Mouse (Mus musculus): ENCODE data around the gene Tapbp. TPM values are rescaled to one million over a fixed set of nuclear protein-coding genes. Genes with fewer than 3 reads are reported as not detected.
"Not testable (repeated sequence)": the region's sequence is repeated elsewhere in the genome, so short reads cannot be mapped to it uniquely, and the experiment has no call there.

Tapbp gene
- polyA plus RNA-seq, 1 experiment from 2014 or later: 29.2 TPM

- Histone ChIP-seq H3K4me2 (ENCODE audit: low read length) (no peak overlapping the region), H3K9ac (ENCODE audit: low read depth, low read length) (no peak overlapping the region), H3K9me3 (ENCODE audit: control insufficient read depth, low read length) (no peaks in the 10 kb centered on the region), H3K4me1 (ENCODE audit: control insufficient read depth, insufficient read depth, low read depth, low read length) (peaks cover 35% of the 10 kb centered on the region), H3K27me3 (replicated peaks; ENCODE audit: control insufficient read depth, insufficient read depth, low read length) (no peaks in the 10 kb centered on the region), H3K4me3 (ENCODE audit: low read length) (no peak overlapping the region), H3K36me3 (ENCODE audit: control insufficient read depth, insufficient read depth, low read length) (peaks cover 19% of the 10 kb centered on the region), H3K27ac (ENCODE audit: low read depth, low read length) (no peak overlapping the region)
- 90% methylated on average over 22 of the region's 22 CpGs for WGBS
- no peak for ATAC-seq
Measured at GRCm38 (mm10) chr17:33948090-33948904, 32.6 kb downstream of the Tapbp start.

GRCm38 (mm10) chr17:33948905-33949537 lies 33.3 kb downstream of the Tapbp start:
- WGBS: 92% methylated on average over 19 of the region's 19 CpGs

DNA sequence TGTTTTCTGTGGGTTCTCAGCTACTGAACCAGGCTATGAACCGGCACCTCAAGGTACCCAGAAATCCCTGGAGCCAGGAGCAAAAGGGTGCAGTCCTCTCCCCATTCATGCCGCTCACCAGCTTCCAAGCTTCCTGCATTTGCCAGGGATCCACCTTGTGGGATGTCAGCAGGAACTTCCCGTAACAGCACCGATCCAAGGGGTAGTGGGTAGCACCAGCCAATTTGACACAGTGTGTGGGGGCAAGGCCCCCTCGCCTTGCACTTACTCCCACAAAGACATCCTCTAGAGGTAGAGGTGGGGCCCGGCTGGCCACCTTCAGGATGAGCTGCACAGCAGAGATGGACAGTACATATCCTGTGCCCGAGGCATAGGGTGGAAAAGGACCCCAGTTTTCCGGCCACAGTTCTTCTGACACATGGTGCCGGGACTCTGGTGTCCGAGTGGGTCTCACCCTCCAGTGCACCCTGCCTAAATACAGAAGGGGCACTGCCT lies 34.5 kb downstream of the Tapbp start:
- ATAC-seq: no peak
- Histone ChIP-seq H3K36me3 (ENCODE audit: control insufficient read depth, insufficient read depth, low read length) (peaks cover 18% of the 10 kb centered on the region), H3K4me3 (ENCODE audit: low read length) (peak overlapping the region; percentile 58), H3K9me3 (ENCODE audit: control insufficient read depth, low read length) (no peaks in the 10 kb centered on the region), H3K4me2 (ENCODE audit: low read length) (peak overlapping the region; percentile 93), H3K9ac (ENCODE audit: low read depth, low read length) (peak overlapping the region; percentile 73), H3K27me3 (replicated peaks; ENCODE audit: control insufficient read depth, insufficient read depth, low read length) (no peaks in the 10 kb centered on the region), H3K4me1 (ENCODE audit: control insufficient read depth, insufficient read depth, low read depth, low read length) (peaks cover 50% of the 10 kb centered on the region), H3K27ac (ENCODE audit: low read depth, low read length) (no peak overlapping the region)
- 66% methylated on average over 10 of the region's 10 CpGs for whole genome bisulfite sequencing

More at GRCm38 (mm10) chr17:33948905-33949537, 33.3 kb downstream of the Tapbp start:
- peaks cover 18% of the 10 kb centered on the region for H3K36me3 ChIP-seq (ENCODE audit: control insufficient read depth, insufficient read depth, low read length)
- no peak overlapping the region for H3K4me2 ChIP-seq (ENCODE audit: low read length)
- H3K9ac ChIP-seq (ENCODE audit: low read depth, low read length): no peak overlapping the region
- H3K27ac ChIP-seq (ENCODE audit: low read depth, low read length): no peak overlapping the region
- ATAC-seq: no peak
- no peaks in the 10 kb centered on the region for H3K27me3 ChIP-seq (replicated peaks; ENCODE audit: control insufficient read depth, insufficient read depth, low read length)
- H3K4me1 ChIP-seq (ENCODE audit: control insufficient read depth, insufficient read depth, low read depth, low read length): peaks cover 43% of the 10 kb centered on the region
- H3K9me3 ChIP-seq (ENCODE audit: control insufficient read depth, low read length): no peaks in the 10 kb centered on the region
- H3K4me3 ChIP-seq (ENCODE audit: low read length): no peak overlapping the region

DNA sequence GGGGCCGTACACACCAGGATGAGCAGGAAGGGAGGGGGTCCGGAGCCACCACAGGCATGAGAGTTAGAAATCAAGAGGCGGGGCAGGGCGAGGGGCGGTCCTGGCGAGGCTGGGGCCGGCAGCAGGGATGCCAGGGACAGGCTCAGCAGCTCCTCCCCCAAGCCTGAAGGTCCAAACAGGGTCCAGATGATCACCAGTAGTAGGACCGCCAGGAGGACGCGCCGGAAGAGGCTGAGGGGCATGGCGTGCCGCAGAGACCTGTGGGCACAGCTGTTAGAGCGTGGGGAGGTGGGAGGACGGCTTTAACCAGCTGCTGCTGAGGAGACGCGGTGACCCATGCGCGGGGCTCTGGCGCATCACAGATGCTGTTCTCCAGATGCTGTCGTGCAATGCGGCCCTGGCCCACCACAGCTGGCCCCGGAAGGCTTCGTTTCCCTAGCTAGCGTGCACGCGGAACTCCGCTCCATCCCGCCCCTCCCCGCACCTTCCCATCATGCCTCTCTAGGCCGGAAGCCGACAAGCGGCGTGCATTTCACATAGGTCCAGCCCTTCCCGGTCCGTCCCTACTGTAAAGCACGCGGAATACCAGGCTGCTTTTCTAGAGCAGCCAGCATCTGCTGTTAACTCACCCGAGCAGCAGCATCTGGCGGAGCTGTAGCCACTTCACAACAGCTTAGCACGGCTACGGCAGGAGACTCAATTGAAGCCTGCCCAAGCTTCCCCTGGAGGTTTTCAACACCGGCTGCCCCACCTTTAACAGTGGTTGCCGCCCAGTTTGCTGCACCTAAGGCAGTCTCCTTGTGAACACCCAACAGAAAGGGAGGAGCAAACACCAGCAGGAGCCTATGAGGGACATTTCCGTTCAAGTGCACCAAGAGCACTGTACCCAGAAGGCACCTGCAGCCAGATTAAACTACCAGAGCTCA lies 35.6 kb downstream of the Tapbp start, which contains the start of gene B3galt4:
Gene B3galt4 (minus strand): TSS at position 468 of the 926 bp plus-strand sequence.
- Histone ChIP-seq H3K27me3 (replicated peaks; ENCODE audit: control insufficient read depth, insufficient read depth, low read length) (no peaks in the 10 kb centered on the region), H3K36me3 (ENCODE audit: control insufficient read depth, insufficient read depth, low read length) (peaks cover 18% of the 10 kb centered on the region), H3K4me2 (ENCODE audit: low read length) (peak within 1 kb of the TSS; percentile 93), H3K4me1 (ENCODE audit: control insufficient read depth, insufficient read depth, low read depth, low read length) (peaks cover 51% of the 10 kb centered on the region), H3K9me3 (ENCODE audit: control insufficient read depth, low read length) (no peaks in the 10 kb centered on the region), H3K9ac (ENCODE audit: low read depth, low read length) (peak within 1 kb of the TSS; percentile 73), H3K4me3 (ENCODE audit: low read length) (peak within 1 kb of the TSS; percentile 58), H3K27ac (ENCODE audit: low read depth, low read length) (peak within 1 kb of the TSS; percentile 92)
- ATAC-seq: peak; percentile 83
- WGBS: 1% methylated on average over 45 of the region's 45 CpGs

DNA sequence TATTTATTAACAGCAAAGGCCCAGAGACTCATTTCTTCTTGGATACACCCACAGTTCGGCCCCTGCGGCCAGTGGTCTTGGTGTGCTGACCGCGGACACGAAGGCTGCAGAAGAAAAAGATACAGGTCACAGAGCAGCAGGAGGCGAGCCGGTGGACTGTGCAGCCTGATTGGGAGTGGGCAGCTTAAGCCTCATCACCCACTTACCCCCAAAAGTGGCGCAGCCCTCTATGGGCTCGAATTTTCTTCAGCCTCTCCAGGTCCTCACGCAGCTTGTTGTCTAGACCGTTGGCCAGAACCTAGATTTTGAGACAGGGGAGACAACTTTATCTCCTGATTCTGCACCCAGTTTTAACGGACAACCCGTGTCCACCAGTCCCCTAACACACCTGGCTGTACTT lies 36.3 kb downstream of the Tapbp start:
- ATAC-seq; H3K4me3 ChIP-seq (ENCODE audit: low read length); H3K27ac ChIP-seq (ENCODE audit: low read depth, low read length); H3K9me3 ChIP-seq (ENCODE audit: control insufficient read depth, low read length); H3K27me3 ChIP-seq (replicated peaks; ENCODE audit: control insufficient read depth, insufficient read depth, low read length): not testable (repeated sequence)
- peak overlapping the region; percentile 93 for H3K4me2 ChIP-seq (ENCODE audit: low read length)
- peaks cover 56% of the 10 kb centered on the region for H3K4me1 ChIP-seq (ENCODE audit: control insufficient read depth, insufficient read depth, low read depth, low read length)
- WGBS: 77% methylated on average over 13 of the region's 13 CpGs
- peak overlapping the region; percentile 73; the same call in 1 of the 2 replicates for H3K9ac ChIP-seq (ENCODE audit: low read depth, low read length)
- H3K36me3 ChIP-seq (ENCODE audit: control insufficient read depth, insufficient read depth, low read length): peaks cover 15% of the 10 kb centered on the region

- no peak overlapping the region for H3K9ac ChIP-seq (ENCODE audit: low read depth, low read length)
- 81% methylated on average over 4 of the region's 4 CpGs for WGBS
- H3K4me1 ChIP-seq (ENCODE audit: control insufficient read depth, insufficient read depth, low read depth, low read length): peaks cover 59% of the 10 kb centered on the region
Measured at GRCm38 (mm10) chr17:33952879-33953278, 37.2 kb downstream of the Tapbp start.

GRCm38 (mm10) chr17:33953310-33953709 lies 37.6 kb downstream of the Tapbp start:
- WGBS: 89% methylated on average over 3 of the region's 3 CpGs
- H3K4me3 ChIP-seq (ENCODE audit: low read length): no peak overlapping the region
- no peaks in the 10 kb centered on the region for H3K9me3 ChIP-seq (ENCODE audit: control insufficient read depth, low read length)
- H3K27ac ChIP-seq (ENCODE audit: low read depth, low read length): no peak overlapping the region
- H3K4me2 ChIP-seq (ENCODE audit: low read length): no peak overlapping the region
- ATAC-seq: no peak
- H3K9ac ChIP-seq (ENCODE audit: low read depth, low read length): no peak overlapping the region
- peaks cover 59% of the 10 kb centered on the region for H3K4me1 ChIP-seq (ENCODE audit: control insufficient read depth, insufficient read depth, low read depth, low read length)
- peaks cover 11% of the 10 kb centered on the region for H3K36me3 ChIP-seq (ENCODE audit: control insufficient read depth, insufficient read depth, low read length)
- H3K27me3 ChIP-seq (replicated peaks; ENCODE audit: control insufficient read depth, insufficient read depth, low read length): no peaks in the 10 kb centered on the region

More at GRCm38 (mm10) chr17:33952879-33953278, 37.2 kb downstream of the Tapbp start:
- H3K4me2 ChIP-seq (ENCODE audit: low read length): no peak overlapping the region
- H3K9me3 ChIP-seq (ENCODE audit: control insufficient read depth, low read length): no peaks in the 10 kb centered on the region
- ATAC-seq: no peak
- H3K4me3 ChIP-seq (ENCODE audit: low read length): no peak overlapping the region
- no peaks in the 10 kb centered on the region for H3K27me3 ChIP-seq (replicated peaks; ENCODE audit: control insufficient read depth, insufficient read depth, low read length)
- H3K36me3 ChIP-seq (ENCODE audit: control insufficient read depth, insufficient read depth, low read length): peaks cover 15% of the 10 kb centered on the region
- H3K27ac ChIP-seq (ENCODE audit: low read depth, low read length): no peak overlapping the region

GRCm38 (mm10) chr17:33953961-33954565 lies 38.4 kb downstream of the Tapbp start:
- WGBS: 35% methylated on average over 5 of the region's 5 CpGs
- no peak overlapping the region for H3K27ac ChIP-seq (ENCODE audit: low read depth, low read length)

More at GRCm38 (mm10) chr17:33953961-33954565, 38.4 kb downstream of the Tapbp start:
- Histone ChIP-seq H3K27me3 (replicated peaks; ENCODE audit: control insufficient read depth, insufficient read depth, low read length) (no peaks in the 10 kb centered on the region), H3K4me1 (ENCODE audit: control insufficient read depth, insufficient read depth, low read depth, low read length) (peaks cover 59% of the 10 kb centered on the region), H3K4me3 (ENCODE audit: low read length) (peak overlapping the region; percentile 79), H3K9ac (ENCODE audit: low read depth, low read length) (peak overlapping the region; percentile 86), H3K9me3 (ENCODE audit: control insufficient read depth, low read length) (no peaks in the 10 kb centered on the region), H3K36me3 (ENCODE audit: control insufficient read depth, insufficient read depth, low read length) (peaks cover 9% of the 10 kb centered on the region), H3K4me2 (ENCODE audit: low read length) (peak overlapping the region; percentile 88)
- no peak for ATAC-seq
